Mouse (Mus musculus) forebrain, postnatal 0 days (tissue): ENCODE data around the gene Celf6. TPM values are rescaled to one million over a fixed set of nuclear protein-coding genes. Genes with fewer than 3 reads are reported as not detected.

Experiments
- ATAC-seq: fragments of 200-750 bp; cut with Nextera tagmentation; 2 replicates; pipeline ENCODE4 v1.8.0; 2017; ENCODE audit warnings: mild to moderate bottlenecking, moderate library complexity
- DNase-seq: peaks from one replicate; pipeline ENCODE4 v3.0.0-alpha.2; 2015
- H3K27ac ChIP-seq: fragments of 300-500 bp; sonication (generic); 2 replicates; pipeline ENCODE4 v1.5.1; 2014; ENCODE audit warnings: low read depth, mild to moderate bottlenecking, antibody characterized with exemption, low read length, moderate library complexity, mixed read lengths
- H3K27me3 ChIP-seq: fragments of 300-500 bp; sonication (generic); 2 replicates; pipeline ENCODE4 v1.6.1; 2014; ENCODE audit warnings: mild to moderate bottlenecking, low read length, mixed read lengths; ENCODE audit not compliant: insufficient read depth
- H3K36me3 ChIP-seq: fragments of 300-500 bp; sonication (generic); 2 replicates; pipeline ENCODE4 v1.6.1; 2014; ENCODE audit warnings: mild to moderate bottlenecking, moderate library complexity; ENCODE audit not compliant: insufficient read depth
- H3K4me1 ChIP-seq: fragments of 300-500 bp; sonication (generic); 2 replicates; pipeline ENCODE4 v1.6.1; 2014; ENCODE audit warnings: antibody characterized with exemption; ENCODE audit not compliant: insufficient read depth
- H3K4me2 ChIP-seq: fragments of 300-500 bp; sonication (generic); 2 replicates; pipeline ENCODE4 v1.6.1; 2014; ENCODE audit warnings: low read depth, mild to moderate bottlenecking, moderate library complexity
- H3K4me3 ChIP-seq: fragments of 300-500 bp; sonication (generic); 2 replicates; pipeline ENCODE4 v1.5.1; 2014; ENCODE audit warnings: low read depth, low read length, mixed read lengths
- H3K9ac ChIP-seq: fragments of 300-500 bp; sonication (generic); 2 replicates; pipeline ENCODE4 v1.6.1; 2014; ENCODE audit warnings: mild to moderate bottlenecking
- H3K9me3 ChIP-seq: fragments of 300-500 bp; sonication (generic); 2 replicates; pipeline ENCODE4 v1.6.1; 2016; ENCODE audit warnings: low read length
- CTCF ChIP-seq: sonication (generic); IDR thresholded peaks from 2 replicates; pipeline ENCODE4 v1.5.1; 2016; ENCODE audit warnings: antibody characterized with exemption, control low read depth, low read depth
- WGBS: fragments of 180-500 bp; shearing (Covaris S2); extraction: QIAGEN DNeasy Blood & Tissue Kit; methylation state at CpG from one replicate; pipeline ENCODE4 v1.1.7; 2014; 5-methylcytosine and 5-hydroxymethylcytosine counted together
- polyA plus RNA-seq: library from polyadenylated mRNA; unstranded; fragments of >200 nt; fragmentation: Nextera tagmentation; extraction: Ambion mirVana; gene quantifications from 2 replicates; pipeline ENCODE4 v1.2.1, GENCODE M21; 2015
- total RNA-seq: library from RNA; depleted of rRNA; stranded (reverse); fragments of >200 nt; gene quantifications from 2 replicates; pipeline ENCODE4 v1.2.3, GENCODE M21; 2014

Celf6 gene
- total and polyA plus RNA-seq, 2 experiments from 2014 or later: 41.7 to 97.6 TPM

- H3K27me3 ChIP-seq: no peaks in the 10 kb centered on the region
- H3K27ac ChIP-seq: no peak overlapping the region
- no peak overlapping the region for H3K4me3 ChIP-seq
- no peaks in the 10 kb centered on the region for H3K36me3 ChIP-seq
- peak; percentile 88 for TF ChIP-seq CTCF
- 3% methylated on average over 13 of the region's 13 CpGs for WGBS
- no peak overlapping the region for H3K9ac ChIP-seq
- peaks cover 33% of the 10 kb centered on the region for H3K4me1 ChIP-seq
- H3K4me2 ChIP-seq: peak overlapping the region; percentile 26
- DNase-seq (peak; percentile 88), ATAC-seq (peak; percentile 50)
- H3K9me3 ChIP-seq: no peaks in the 10 kb centered on the region
These were observed 7.2 kb downstream of the Celf6 start for GRCm38 (mm10) chr9:59584871-59585308.

- H3K4me3 ChIP-seq: peak overlapping the region; percentile 28
- DNase-seq (peak; percentile 81), ATAC-seq (peak; percentile 73)
- no peaks in the 10 kb centered on the region for H3K36me3 ChIP-seq
- no peak for TF ChIP-seq CTCF
- H3K4me2 ChIP-seq: peak overlapping the region; percentile 68
- peaks cover 37% of the 10 kb centered on the region for H3K4me1 ChIP-seq
- H3K27ac ChIP-seq: peak overlapping the region; percentile 95
- H3K9ac ChIP-seq: 0 out of 2 replicates have a peak overlapping the region, but pooled peaks have one; percentile 49
- WGBS: 17% methylated on average over 5 of the region's 5 CpGs
- no peaks in the 10 kb centered on the region for H3K27me3 ChIP-seq
- no peaks in the 10 kb centered on the region for H3K9me3 ChIP-seq
These were observed 10.5 kb downstream of the Celf6 start for GRCm38 (mm10) chr9:59588252-59588651.

- Histone ChIP-seq H3K27me3 (no peaks in the 10 kb centered on the region), H3K4me2 (peak overlapping the region; percentile 68), H3K4me3 (peak overlapping the region; percentile 28), H3K9ac (peak overlapping the region; percentile 49), H3K36me3 (no peaks in the 10 kb centered on the region), H3K27ac (peak overlapping the region; percentile 95), H3K4me1 (peaks cover 37% of the 10 kb centered on the region), H3K9me3 (no peaks in the 10 kb centered on the region)
- ATAC-seq (peak; percentile 95), DNase-seq (peak; percentile 93)
- no peak for TF ChIP-seq CTCF
- 12% methylated on average over 12 of the region's 12 CpGs for WGBS
These were observed 11.3 kb downstream of the Celf6 start for GRCm38 (mm10) chr9:59588710-59589671.

- no peaks in the 10 kb centered on the region for H3K27me3 ChIP-seq
- peaks cover 36% of the 10 kb centered on the region for H3K4me1 ChIP-seq
- TF ChIP-seq CTCF: no peak
- 70% methylated on average over 10 of the region's 10 CpGs for WGBS
- ATAC-seq (no peak), DNase-seq (no peak)
- H3K36me3 ChIP-seq: no peaks in the 10 kb centered on the region
- H3K9me3 ChIP-seq: no peaks in the 10 kb centered on the region
- peak overlapping the region; percentile 68 for H3K4me2 ChIP-seq
- H3K27ac ChIP-seq: peak overlapping the region; percentile 95
- H3K9ac ChIP-seq: 0 out of 2 replicates have a peak overlapping the region, but pooled peaks have one; percentile 31
- H3K4me3 ChIP-seq: no peak overlapping the region; the same call in 1 of the 2 replicates
These were observed 12.2 kb downstream of the Celf6 start for GRCm38 (mm10) chr9:59589703-59590439.

- Histone ChIP-seq H3K36me3 (peaks cover 25% of the 10 kb centered on the region), H3K4me3 (no peak overlapping the region), H3K9ac (no peak overlapping the region), H3K9me3 (no peaks in the 10 kb centered on the region), H3K4me2 (no peak overlapping the region), H3K27ac (no peak overlapping the region), H3K27me3 (no peaks in the 10 kb centered on the region), H3K4me1 (no peaks in the 10 kb centered on the region)
- no peak for TF ChIP-seq CTCF
- DNase-seq (no peak), ATAC-seq (no peak)
- 78% methylated on average over 8 of the region's 8 CpGs for WGBS
These were observed 23.9 kb downstream of the Celf6 start for GRCm38 (mm10) chr9:59601661-59602060.

GRCm38 (mm10) chr9:59605967-59606366 lies 28.2 kb downstream of the Celf6 start:
- DNase-seq (no peak), ATAC-seq (no peak)
- Histone ChIP-seq H3K9ac (no peak overlapping the region), H3K4me1 (no peaks in the 10 kb centered on the region), H3K36me3 (peaks cover 33% of the 10 kb centered on the region), H3K27ac (no peak overlapping the region), H3K4me2 (no peak overlapping the region), H3K27me3 (no peaks in the 10 kb centered on the region), H3K4me3 (no peak overlapping the region), H3K9me3 (no peaks in the 10 kb centered on the region)
- no peak for TF ChIP-seq CTCF
- 54% methylated on average over 6 of the region's 6 CpGs for WGBS
